Mouse (Mus musculus) c-Kit-positive CD71-positive TER-119-negative erythroid progenitor cells, embryonic 14.5 days (primary cell): ENCODE measurements around the gene Arid1b.
A peak's percentile ranks its signal among the peaks of the same experiment; 100 is the strongest.

ENCODE experiments used
- DNase-seq: peaks from one replicate; pipeline ENCODE4 v3.0.0-alpha.2; 2013; ENCODE audit warnings: low read depth

Arid1b gene

GRCm38 (mm10) chr17:5057286-5057685 is 63.2 kb downstream of the Arid1b start:
- DNase-seq: no peak

- no peak for DNase-seq
These were observed 64.0 kb downstream of the Arid1b start for GRCm38 (mm10) chr17:5057944-5058720.

GRCm38 (mm10) chr17:5059092-5059601 is 65.0 kb downstream of the Arid1b start:
- peak; percentile 47 for DNase-seq

- no peak for DNase-seq
These were observed 66.5 kb downstream of the Arid1b start for GRCm38 (mm10) chr17:5060515-5061084.

- DNase-seq: no peak
These were observed 67.1 kb downstream of the Arid1b start for GRCm38 (mm10) chr17:5061183-5061582.

- DNase-seq: no peak
These were observed 67.5 kb downstream of the Arid1b start for GRCm38 (mm10) chr17:5061593-5061992.

GRCm38 (mm10) chr17:5063471-5064176 is 69.5 kb downstream of the Arid1b start:
- no peak for DNase-seq

- DNase-seq: no peak
These were observed 70.6 kb downstream of the Arid1b start for GRCm38 (mm10) chr17:5064777-5065176.

GRCm38 (mm10) chr17:5065270-5065669 is 71.1 kb downstream of the Arid1b start:
- no peak for DNase-seq

GRCm38 (mm10) chr17:5066835-5067234 is 72.7 kb downstream of the Arid1b start:
- DNase-seq: no peak

- DNase-seq: no peak
These were observed 73.1 kb downstream of the Arid1b start for GRCm38 (mm10) chr17:5067264-5067663.

- peak; percentile 39 for DNase-seq
These were observed 76.3 kb downstream of the Arid1b start for GRCm38 (mm10) chr17:5070399-5070798.

GRCm38 (mm10) chr17:5072539-5072938 is 78.4 kb downstream of the Arid1b start:
- no peak for DNase-seq

- no peak for DNase-seq
These were observed 80.8 kb downstream of the Arid1b start for GRCm38 (mm10) chr17:5074752-5075506.

GRCm38 (mm10) chr17:5077996-5078395 is 83.9 kb downstream of the Arid1b start:
- DNase-seq: no peak

- no peak for DNase-seq
These were observed 84.4 kb downstream of the Arid1b start for GRCm38 (mm10) chr17:5078576-5078975.

GRCm38 (mm10) chr17:5080884-5081419 is 86.8 kb downstream of the Arid1b start:
- DNase-seq: no peak

- no peak for DNase-seq
These were observed 88.1 kb downstream of the Arid1b start for GRCm38 (mm10) chr17:5082274-5082673.

- DNase-seq: no peak
These were observed 89.4 kb downstream of the Arid1b start for GRCm38 (mm10) chr17:5083497-5083896.

GRCm38 (mm10) chr17:5084139-5084538 is 90.0 kb downstream of the Arid1b start:
- no peak for DNase-seq

- DNase-seq: no peak
These were observed 90.9 kb downstream of the Arid1b start for GRCm38 (mm10) chr17:5085004-5085403.

- DNase-seq: no peak
These were observed 91.8 kb downstream of the Arid1b start for GRCm38 (mm10) chr17:5085942-5086341.
